Mouse (Mus musculus): Measurements from ENCODE around the gene En2. TPM values are rescaled to one million over a fixed set of nuclear protein-coding genes. Genes with fewer than 3 reads are reported as not detected.

Gene En2
- total and polyA plus RNA-seq, 2 experiments from 2014 or later = 0.05 TPM; not detected in 1

- DNase-seq = no peak
- H3K4me2 ChIP-seq (ENCODE audit: low read depth) = no peak overlapping the region
- H3K27ac ChIP-seq (ENCODE audit: low read depth, low read length) = no peak overlapping the region
Measured at GRCm38 (mm10) chr5:28174086-28174485, 8.6 kb downstream of the En2 start.

GRCm38 (mm10) chr5:28174876-28175569 lies 9.5 kb downstream of the En2 start:
- Histone ChIP-seq H3K4me1 (ENCODE audit: insufficient read depth) (no peaks in the 10 kb centered on the region), H3K27me3 (ENCODE audit: insufficient read depth, low read length) (peaks cover 89% of the 10 kb centered on the region), H3K4me2 (ENCODE audit: low read depth) (no peak overlapping the region), H3K36me3 (ENCODE audit: insufficient read depth) (no peaks in the 10 kb centered on the region), H3K27ac (ENCODE audit: low read depth, low read length) (no peak overlapping the region), H3K4me3 (ENCODE audit: low read depth, low read length) (no peak overlapping the region), H3K9me3 (ENCODE audit: low read length) (no peaks in the 10 kb centered on the region), H3K9ac (no peak overlapping the region)
- ATAC-seq = no peak
- WGBS = 1% methylated on average over 24 of the region's 24 CpGs
- no peak for DNase-seq
- TF ChIP-seq CTCF (IDR thresholded peaks at IDR 0.05; ENCODE audit: low read depth) = no peak

More at GRCm38 (mm10) chr5:28174086-28174485, 8.6 kb downstream of the En2 start:
- WGBS = under 1% methylated on average over 9 of the region's 9 CpGs
- Histone ChIP-seq H3K9me3 (ENCODE audit: low read length) (no peaks in the 10 kb centered on the region), H3K27me3 (ENCODE audit: insufficient read depth, low read length) (peaks cover 89% of the 10 kb centered on the region), H3K36me3 (ENCODE audit: insufficient read depth) (no peaks in the 10 kb centered on the region), H3K4me1 (ENCODE audit: insufficient read depth) (no peaks in the 10 kb centered on the region), H3K4me3 (ENCODE audit: low read depth, low read length) (no peak overlapping the region), H3K9ac (no peak overlapping the region)
- no peak for TF ChIP-seq CTCF (IDR thresholded peaks at IDR 0.05; ENCODE audit: low read depth)
- ATAC-seq = no peak

GRCm38 (mm10) chr5:28175570-28175919 lies 10.1 kb downstream of the En2 start:
- Histone ChIP-seq H3K9ac (no peak overlapping the region), H3K9me3 (ENCODE audit: low read length) (no peaks in the 10 kb centered on the region), H3K27ac (ENCODE audit: low read depth, low read length) (no peak overlapping the region), H3K4me2 (ENCODE audit: low read depth) (no peak overlapping the region), H3K27me3 (ENCODE audit: insufficient read depth, low read length) (peaks cover 93% of the 10 kb centered on the region), H3K36me3 (ENCODE audit: insufficient read depth) (no peaks in the 10 kb centered on the region), H3K4me1 (ENCODE audit: insufficient read depth) (no peaks in the 10 kb centered on the region), H3K4me3 (ENCODE audit: low read depth, low read length) (no peak overlapping the region)
- 2% methylated on average over 10 of the region's 10 CpGs for WGBS
- DNase-seq (no peak), ATAC-seq (no peak)
- TF ChIP-seq CTCF (IDR thresholded peaks at IDR 0.05; ENCODE audit: low read depth) = no peak

- H3K4me1 ChIP-seq (ENCODE audit: insufficient read depth) = no peaks in the 10 kb centered on the region
- TF ChIP-seq CTCF (IDR thresholded peaks at IDR 0.05; ENCODE audit: low read depth) = no peak
- no peak overlapping the region for H3K9ac ChIP-seq
- ATAC-seq (no peak), DNase-seq (no peak)
- H3K27ac ChIP-seq (ENCODE audit: low read depth, low read length) = no peak overlapping the region
- no peaks in the 10 kb centered on the region for H3K9me3 ChIP-seq (ENCODE audit: low read length)
- no peak overlapping the region for H3K4me2 ChIP-seq (ENCODE audit: low read depth)
- 3% methylated on average over 4 of the region's 4 CpGs for WGBS
- H3K36me3 ChIP-seq (ENCODE audit: insufficient read depth) = no peaks in the 10 kb centered on the region
- peaks cover 94% of the 10 kb centered on the region for H3K27me3 ChIP-seq (ENCODE audit: insufficient read depth, low read length)
- no peak overlapping the region for H3K4me3 ChIP-seq (ENCODE audit: low read depth, low read length)
Measured at GRCm38 (mm10) chr5:28176023-28176422, 10.5 kb downstream of the En2 start.

- Histone ChIP-seq H3K4me2 (ENCODE audit: low read depth) (no peak overlapping the region), H3K4me3 (ENCODE audit: low read depth, low read length) (no peak overlapping the region), H3K9ac (no peak overlapping the region), H3K27me3 (ENCODE audit: insufficient read depth, low read length) (peaks cover 95% of the 10 kb centered on the region), H3K4me1 (ENCODE audit: insufficient read depth) (no peaks in the 10 kb centered on the region), H3K9me3 (ENCODE audit: low read length) (no peaks in the 10 kb centered on the region), H3K36me3 (ENCODE audit: insufficient read depth) (no peaks in the 10 kb centered on the region), H3K27ac (ENCODE audit: low read depth, low read length) (no peak overlapping the region)
- no peak for TF ChIP-seq CTCF (IDR thresholded peaks at IDR 0.05; ENCODE audit: low read depth)
- WGBS = 1% methylated on average over 2 of the region's 2 CpGs
- no peak for DNase-seq
- ATAC-seq = no peak
Measured at GRCm38 (mm10) chr5:28176585-28176984, 11.1 kb downstream of the En2 start.

- no peaks in the 10 kb centered on the region for H3K9me3 ChIP-seq (ENCODE audit: low read length)
- no peak overlapping the region for H3K9ac ChIP-seq
- H3K27ac ChIP-seq (ENCODE audit: low read depth, low read length) = no peak overlapping the region
- no peak for TF ChIP-seq CTCF (IDR thresholded peaks at IDR 0.05; ENCODE audit: low read depth)
- no peak overlapping the region for H3K4me2 ChIP-seq (ENCODE audit: low read depth)
- 20% methylated on average over 5 of the region's 5 CpGs for WGBS
- H3K36me3 ChIP-seq (ENCODE audit: insufficient read depth) = no peaks in the 10 kb centered on the region
- H3K4me1 ChIP-seq (ENCODE audit: insufficient read depth) = no peaks in the 10 kb centered on the region
- no peak overlapping the region for H3K4me3 ChIP-seq (ENCODE audit: low read depth, low read length)
- no peak for DNase-seq
- ATAC-seq = no peak
- H3K27me3 ChIP-seq (ENCODE audit: insufficient read depth, low read length) = peaks cover 79% of the 10 kb centered on the region
Measured at GRCm38 (mm10) chr5:28178322-28178721, 12.8 kb downstream of the En2 start.

GRCm38 (mm10) chr5:28179237-28179790 lies 13.8 kb downstream of the En2 start:
- no peaks in the 10 kb centered on the region for H3K4me1 ChIP-seq (ENCODE audit: insufficient read depth)
- ATAC-seq = no peak
- no peak overlapping the region for H3K27ac ChIP-seq (ENCODE audit: low read depth, low read length)
- DNase-seq = no peak
- H3K4me2 ChIP-seq (ENCODE audit: low read depth) = no peak overlapping the region
- no peak overlapping the region for H3K4me3 ChIP-seq (ENCODE audit: low read depth, low read length)
- peaks cover 69% of the 10 kb centered on the region for H3K27me3 ChIP-seq (ENCODE audit: insufficient read depth, low read length)
- TF ChIP-seq CTCF (IDR thresholded peaks at IDR 0.05; ENCODE audit: low read depth) = no peak
- 18% methylated on average over 7 of the region's 7 CpGs for WGBS
- H3K36me3 ChIP-seq (ENCODE audit: insufficient read depth) = no peaks in the 10 kb centered on the region
- H3K9me3 ChIP-seq (ENCODE audit: low read length) = no peaks in the 10 kb centered on the region
- no peak overlapping the region for H3K9ac ChIP-seq

Measured in forebrain, postnatal 0 days (tissue).